Mouse (Mus musculus) neural tube, embryonic 13.5 days (tissue): Measurements from ENCODE around the gene Bhlha15. TPM values are rescaled to one million over a fixed set of nuclear protein-coding genes. Genes with fewer than 3 reads are reported as not detected.

ENCODE experiments used
- ATAC-seq: fragments of 200-750 bp; cut with Nextera tagmentation; 2 replicates; pipeline ENCODE4 v1.8.0; 2017; ENCODE audit warnings: low read depth, mild to moderate bottlenecking, moderate TSS enrichment, moderate library complexity
- H3K27ac ChIP-seq: fragments of 300-500 bp; sonication (generic); replicated peaks from 2 replicates; pipeline ENCODE4 v1.5.1; 2015; ENCODE audit warnings: moderate library complexity, mild to moderate bottlenecking, inconsistent platforms
- H3K27me3 ChIP-seq: fragments of 300-500 bp; sonication (generic); 2 replicates; pipeline ENCODE4 v1.6.1; 2015; ENCODE audit warnings: mild to moderate bottlenecking, inconsistent platforms
- H3K36me3 ChIP-seq: fragments of 300-500 bp; sonication (generic); 2 replicates; pipeline ENCODE4 v1.6.1; 2015; ENCODE audit warnings: mild to moderate bottlenecking, inconsistent platforms
- H3K4me1 ChIP-seq: fragments of 300-500 bp; sonication (generic); replicated peaks from 2 replicates; pipeline ENCODE4 v1.6.1; 2015; ENCODE audit warnings: inconsistent platforms
- H3K4me2 ChIP-seq: fragments of 300-500 bp; sonication (generic); 2 replicates; pipeline ENCODE4 v1.6.1; 2015; ENCODE audit warnings: inconsistent platforms, mild to moderate bottlenecking, moderate library complexity
- H3K4me3 ChIP-seq: fragments of 300-500 bp; sonication (generic); 2 replicates; pipeline ENCODE4 v1.5.1; 2015; ENCODE audit warnings: mild to moderate bottlenecking, inconsistent platforms
- H3K9ac ChIP-seq: fragments of 300-500 bp; sonication (generic); 2 replicates; pipeline ENCODE4 v1.6.1; 2015; ENCODE audit warnings: moderate library complexity, mild to moderate bottlenecking, inconsistent platforms
- H3K9me3 ChIP-seq: fragments of 300-500 bp; sonication (generic); 2 replicates; pipeline ENCODE4 v1.6.1; 2016; ENCODE audit warnings: inconsistent platforms
- WGBS: fragments of 180-500 bp; shearing (Covaris S2); methylation state at CpG from one replicate; pipeline ENCODE4 v1.1.7; 2015; 5-methylcytosine and 5-hydroxymethylcytosine counted together
- polyA plus RNA-seq: library from polyadenylated mRNA; unstranded; fragments of >200 nt; fragmentation: Nextera tagmentation; extraction: Ambion mirVana; gene quantifications from 2 replicates; pipeline ENCODE4 v1.2.1, GENCODE M21; 2015

Gene Bhlha15
- 0.19 and 0.21 TPM in 2 replicates for polyA plus RNA-seq

DNA sequence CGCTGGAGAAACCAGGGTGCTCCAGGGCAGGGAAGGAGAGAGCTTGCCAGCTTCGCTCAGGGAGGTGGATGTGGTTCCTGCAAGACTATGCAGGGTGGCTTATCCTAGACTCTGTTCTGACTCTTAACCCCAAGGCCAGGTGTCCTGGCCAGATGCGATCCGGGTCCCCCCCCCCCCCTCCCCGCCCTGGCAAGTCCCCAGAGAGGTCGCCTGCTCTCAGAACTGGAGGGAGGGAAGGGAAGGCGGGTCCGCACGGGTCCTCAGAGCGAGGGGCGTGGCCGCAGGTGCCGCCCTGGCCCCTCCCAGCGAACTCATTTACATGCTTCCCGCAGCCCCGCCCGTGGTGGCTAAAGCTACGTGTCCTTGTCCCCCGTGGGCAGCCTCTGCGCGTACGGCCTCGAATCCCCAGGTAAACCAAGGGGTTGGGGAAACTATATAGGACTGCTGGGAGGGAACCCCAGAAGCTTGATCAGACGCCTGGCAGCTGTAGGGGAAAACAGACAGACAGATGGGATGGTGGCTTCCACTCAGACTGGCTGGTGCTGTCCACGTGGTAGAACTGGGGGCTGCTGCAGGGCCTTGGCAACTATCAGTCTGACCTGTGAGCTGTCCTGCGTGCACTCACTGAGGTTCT is at the start of gene Bhlha15:
Bhlha15 (plus strand) TSS at position 337 of the 634 bp plus-strand sequence.
- Histone ChIP-seq H3K27ac (no peak within 1 kb of the TSS), H3K27me3 (no peaks in the 10 kb centered on the region), H3K9ac (0 out of 2 replicates have a peak within 1 kb of the TSS, but pooled peaks have one; percentile 41), H3K36me3 (peaks cover 11% of the 10 kb centered on the region), H3K4me3 (peak within 1 kb of the TSS; percentile 22), H3K4me1 (peaks cover 16% of the 10 kb centered on the region), H3K9me3 (no peaks in the 10 kb centered on the region), H3K4me2 (peak within 1 kb of the TSS; percentile 54)
- 3% methylated on average over 25 of the region's 26 CpGs for WGBS
- no peak for ATAC-seq

- peaks cover 54% of the 10 kb centered on the region for H3K36me3 ChIP-seq
- H3K9me3 ChIP-seq = no peaks in the 10 kb centered on the region
- H3K4me1 ChIP-seq = no peaks in the 10 kb centered on the region
- H3K27me3 ChIP-seq = no peaks in the 10 kb centered on the region
- H3K4me3 ChIP-seq = no peak overlapping the region
- H3K9ac ChIP-seq = no peak overlapping the region
- no peak for ATAC-seq
- no peak overlapping the region for H3K27ac ChIP-seq
- WGBS = 96% methylated on average over 5 of the region's 5 CpGs
- no peak overlapping the region for H3K4me2 ChIP-seq
Measured at GRCm38 (mm10) chr5:144143531-144143930, 46.6 kb upstream of the Bhlha15 start.

DNA sequence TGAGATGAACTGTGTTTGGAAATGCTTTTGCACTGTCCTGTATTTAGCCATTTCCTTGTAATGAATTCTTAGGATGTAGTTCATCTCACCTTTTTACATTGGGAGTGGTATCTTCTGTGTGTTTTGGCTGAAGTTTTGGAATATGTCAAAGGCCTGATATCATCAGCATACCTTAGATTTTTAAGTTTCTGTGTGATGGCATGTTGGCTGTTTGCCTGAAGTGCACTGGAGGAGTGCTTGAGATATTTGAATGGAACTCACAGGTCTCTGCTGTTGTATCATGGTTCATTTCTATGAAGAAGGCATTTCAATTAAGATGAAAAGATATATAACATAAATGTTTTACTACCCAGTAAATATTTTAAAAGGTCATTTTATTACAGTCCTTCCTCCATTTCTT is 43.2 kb upstream of the Bhlha15 start:
- Histone ChIP-seq H3K9me3 (no peaks in the 10 kb centered on the region), H3K27ac (no peak overlapping the region), H3K36me3 (peaks cover 71% of the 10 kb centered on the region), H3K4me1 (no peaks in the 10 kb centered on the region), H3K4me3 (no peak overlapping the region), H3K27me3 (no peaks in the 10 kb centered on the region), H3K4me2 (no peak overlapping the region), H3K9ac (no peak overlapping the region)
- ATAC-seq = no peak

GRCm38 (mm10) chr5:144149530-144149929 is 40.6 kb upstream of the Bhlha15 start:
- Histone ChIP-seq H3K9ac (no peak overlapping the region), H3K4me1 (no peaks in the 10 kb centered on the region), H3K4me3 (no peak overlapping the region), H3K4me2 (no peak overlapping the region), H3K36me3 (peaks cover 61% of the 10 kb centered on the region), H3K27ac (no peak overlapping the region), H3K27me3 (no peaks in the 10 kb centered on the region), H3K9me3 (no peaks in the 10 kb centered on the region)
- WGBS = 95% methylated on average over 4 of the region's 4 CpGs
- ATAC-seq = no peak

- peaks cover 47% of the 10 kb centered on the region for H3K36me3 ChIP-seq
- no peak overlapping the region for H3K27ac ChIP-seq
- H3K9me3 ChIP-seq = no peaks in the 10 kb centered on the region
- H3K4me3 ChIP-seq = no peak overlapping the region
- H3K4me2 ChIP-seq = no peak overlapping the region
- WGBS = 89% methylated on average over 4 of the region's 4 CpGs
- H3K9ac ChIP-seq = no peak overlapping the region
- H3K27me3 ChIP-seq = no peaks in the 10 kb centered on the region
- H3K4me1 ChIP-seq = no peaks in the 10 kb centered on the region
- ATAC-seq = no peak
Measured at GRCm38 (mm10) chr5:144151270-144151669, 38.8 kb upstream of the Bhlha15 start.

DNA sequence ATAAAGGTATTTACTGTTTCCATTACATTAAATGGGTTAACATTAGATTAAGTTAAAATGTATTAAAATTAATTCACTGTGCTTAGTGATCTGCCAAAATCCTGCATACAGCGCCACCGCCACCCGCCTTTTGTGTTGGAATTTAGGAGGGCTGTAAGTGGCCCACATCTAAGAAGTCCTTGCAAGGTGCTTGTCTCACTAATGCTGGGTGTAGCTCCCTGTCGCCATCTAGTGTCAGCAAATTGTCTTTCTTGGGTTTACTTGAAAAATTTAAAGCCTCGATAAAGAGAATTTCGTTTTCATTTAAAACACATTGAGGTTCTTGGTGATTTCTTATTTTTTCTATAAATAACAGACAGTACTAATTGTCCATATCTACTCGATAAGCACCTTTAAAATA is 35.6 kb upstream of the Bhlha15 start:
- Histone ChIP-seq H3K4me3 (no peak overlapping the region), H3K36me3 (peaks cover 53% of the 10 kb centered on the region), H3K27ac (no peak overlapping the region), H3K27me3 (no peaks in the 10 kb centered on the region), H3K4me1 (peaks cover 13% of the 10 kb centered on the region), H3K4me2 (no peak overlapping the region), H3K9ac (no peak overlapping the region), H3K9me3 (no peaks in the 10 kb centered on the region)
- 38% methylated on average over 7 of the region's 7 CpGs for WGBS
- peak; percentile 55; the same call in 1 of the 2 replicates for ATAC-seq

DNA sequence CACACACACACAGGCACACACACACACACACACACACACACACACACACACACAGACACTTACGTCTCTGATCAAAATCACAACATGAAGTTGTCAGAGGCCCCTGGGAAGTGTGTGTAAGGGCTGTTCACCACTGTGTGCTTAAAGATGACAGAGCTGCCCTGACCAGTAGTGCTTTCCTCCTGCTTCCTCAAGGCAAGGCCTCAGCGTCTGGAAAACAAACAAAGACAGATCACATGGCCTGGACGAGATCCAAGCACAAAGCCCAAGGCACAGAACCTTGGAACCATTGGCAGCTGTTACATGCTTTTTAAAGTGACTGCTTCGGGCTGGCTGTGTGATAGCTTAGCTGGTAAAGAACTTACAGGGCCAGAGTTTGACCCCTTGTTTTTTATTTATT is 31.5 kb upstream of the Bhlha15 start:
- no peak overlapping the region for H3K4me2 ChIP-seq
- H3K9ac ChIP-seq = no peak overlapping the region
- WGBS = 20% methylated on average over 4 of the region's 4 CpGs
- H3K4me3 ChIP-seq = no peak overlapping the region
- no peaks in the 10 kb centered on the region for H3K27me3 ChIP-seq
- H3K4me1 ChIP-seq = peaks cover 14% of the 10 kb centered on the region
- H3K36me3 ChIP-seq = peaks cover 43% of the 10 kb centered on the region
- no peaks in the 10 kb centered on the region for H3K9me3 ChIP-seq
- peak; percentile 74 for ATAC-seq
- peak overlapping the region; percentile 77 for H3K27ac ChIP-seq

DNA sequence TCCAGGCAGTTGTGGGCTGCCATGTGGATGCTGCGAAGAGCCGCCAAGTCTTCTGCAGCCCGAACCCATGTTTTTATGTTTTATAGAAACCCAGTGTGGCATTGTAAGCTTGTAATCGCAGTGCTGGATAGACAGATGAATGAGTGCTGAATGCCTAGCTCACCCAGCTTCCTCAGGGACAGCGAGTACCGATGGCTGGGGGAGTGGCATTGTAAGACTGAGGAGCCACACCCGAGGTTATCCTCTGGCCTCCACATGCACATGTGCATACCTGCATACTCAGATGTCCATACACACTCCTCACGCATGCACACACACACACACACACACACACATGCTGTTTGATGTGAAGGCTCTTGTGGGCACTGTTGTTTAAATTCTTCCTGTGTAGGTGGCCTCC is 30.9 kb upstream of the Bhlha15 start:
- Histone ChIP-seq H3K4me3 (no peak overlapping the region), H3K4me2 (no peak overlapping the region), H3K9me3 (no peaks in the 10 kb centered on the region), H3K4me1 (peaks cover 14% of the 10 kb centered on the region), H3K27me3 (no peaks in the 10 kb centered on the region), H3K36me3 (peaks cover 48% of the 10 kb centered on the region), H3K27ac (peak overlapping the region; percentile 77), H3K9ac (no peak overlapping the region)
- no peak for ATAC-seq
- WGBS = 87% methylated on average over 8 of the region's 8 CpGs

DNA sequence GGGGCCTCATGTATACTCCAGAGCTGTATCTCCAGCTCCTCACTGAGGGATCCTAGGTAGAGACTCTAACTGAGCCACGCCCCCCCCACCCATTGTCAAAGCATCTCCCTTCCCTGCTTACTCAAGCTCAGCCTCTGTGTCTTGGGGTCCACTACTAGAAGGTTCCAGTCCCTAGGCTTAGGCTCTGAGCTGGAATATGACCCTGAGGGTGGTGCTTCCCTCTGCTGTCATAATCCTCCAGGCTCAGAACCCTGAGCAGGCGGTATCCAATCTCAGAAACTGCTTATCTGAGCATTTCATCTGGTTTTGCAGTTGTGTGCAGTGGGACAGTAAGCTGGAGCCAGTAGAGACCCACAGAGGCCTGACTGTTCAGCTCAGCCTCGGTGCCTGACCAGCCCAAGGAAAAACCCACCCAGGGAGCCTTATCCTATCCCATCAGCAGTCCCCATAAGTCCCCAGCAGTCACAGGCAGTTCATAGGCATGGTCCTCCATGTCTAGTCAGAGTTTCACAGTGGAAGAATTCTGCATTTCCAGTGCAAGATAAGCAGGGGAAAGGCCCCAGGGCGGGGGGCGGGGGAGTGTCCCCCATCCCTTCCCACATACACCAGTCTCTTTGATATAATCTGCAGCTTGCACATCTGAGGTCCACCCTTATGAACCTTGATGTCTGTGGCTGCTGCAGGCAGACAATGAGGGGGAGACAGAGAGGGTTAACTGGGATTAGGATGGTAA is 27.8 kb upstream of the Bhlha15 start:
- Histone ChIP-seq H3K4me2 (no peak overlapping the region), H3K27me3 (no peaks in the 10 kb centered on the region), H3K9ac (no peak overlapping the region), H3K4me3 (no peak overlapping the region), H3K9me3 (no peaks in the 10 kb centered on the region), H3K36me3 (peaks cover 67% of the 10 kb centered on the region), H3K4me1 (peaks cover 14% of the 10 kb centered on the region), H3K27ac (no peak overlapping the region)
- WGBS = 89% methylated on average over 5 of the region's 5 CpGs
- ATAC-seq = no peak

GRCm38 (mm10) chr5:144162813-144163517 is 27.1 kb upstream of the Bhlha15 start:
- H3K9ac ChIP-seq = no peak overlapping the region
- 81% methylated on average over 10 of the region's 10 CpGs for WGBS
- H3K4me1 ChIP-seq = peaks cover 14% of the 10 kb centered on the region
- no peaks in the 10 kb centered on the region for H3K9me3 ChIP-seq
- peaks cover 61% of the 10 kb centered on the region for H3K36me3 ChIP-seq
- H3K27ac ChIP-seq = no peak overlapping the region
- ATAC-seq = no peak
- no peak overlapping the region for H3K4me3 ChIP-seq
- H3K4me2 ChIP-seq = no peak overlapping the region
- no peaks in the 10 kb centered on the region for H3K27me3 ChIP-seq

GRCm38 (mm10) chr5:144165756-144166155 is 24.3 kb upstream of the Bhlha15 start:
- Histone ChIP-seq H3K9me3 (no peaks in the 10 kb centered on the region), H3K27ac (no peak overlapping the region), H3K27me3 (no peaks in the 10 kb centered on the region), H3K4me2 (no peak overlapping the region), H3K9ac (no peak overlapping the region), H3K4me1 (no peaks in the 10 kb centered on the region), H3K36me3 (peaks cover 57% of the 10 kb centered on the region), H3K4me3 (no peak overlapping the region)
- WGBS = 93% methylated on average over 3 of the region's 3 CpGs
- ATAC-seq = no peak

GRCm38 (mm10) chr5:144169275-144169975 is 20.7 kb upstream of the Bhlha15 start:
- Histone ChIP-seq H3K27me3 (no peaks in the 10 kb centered on the region), H3K27ac (no peak overlapping the region), H3K4me3 (no peak overlapping the region), H3K9ac (no peak overlapping the region), H3K36me3 (peaks cover 73% of the 10 kb centered on the region), H3K4me1 (no peaks in the 10 kb centered on the region), H3K9me3 (no peaks in the 10 kb centered on the region), H3K4me2 (no peak overlapping the region)
- 90% methylated on average over 8 of the region's 8 CpGs for WGBS
- ATAC-seq = no peak
